Mouse (Mus musculus) spleen, adult 18-20 months (tissue): ENCODE data around the gene Cept1.
A peak's percentile ranks its signal among the peaks of the same experiment; 100 is the strongest.
"Not testable (repeated sequence)": the region's sequence is repeated elsewhere in the genome, so short reads cannot be mapped to it uniquely, and the experiment has no call there.

Experiments
- DNase-seq, 2 experiments: peaks; one replicate each; pipeline ENCODE4 v3.0.0; 2022; ENCODE audit warnings: mixed read lengths in 2 of 2

Cept1 gene

DNA sequence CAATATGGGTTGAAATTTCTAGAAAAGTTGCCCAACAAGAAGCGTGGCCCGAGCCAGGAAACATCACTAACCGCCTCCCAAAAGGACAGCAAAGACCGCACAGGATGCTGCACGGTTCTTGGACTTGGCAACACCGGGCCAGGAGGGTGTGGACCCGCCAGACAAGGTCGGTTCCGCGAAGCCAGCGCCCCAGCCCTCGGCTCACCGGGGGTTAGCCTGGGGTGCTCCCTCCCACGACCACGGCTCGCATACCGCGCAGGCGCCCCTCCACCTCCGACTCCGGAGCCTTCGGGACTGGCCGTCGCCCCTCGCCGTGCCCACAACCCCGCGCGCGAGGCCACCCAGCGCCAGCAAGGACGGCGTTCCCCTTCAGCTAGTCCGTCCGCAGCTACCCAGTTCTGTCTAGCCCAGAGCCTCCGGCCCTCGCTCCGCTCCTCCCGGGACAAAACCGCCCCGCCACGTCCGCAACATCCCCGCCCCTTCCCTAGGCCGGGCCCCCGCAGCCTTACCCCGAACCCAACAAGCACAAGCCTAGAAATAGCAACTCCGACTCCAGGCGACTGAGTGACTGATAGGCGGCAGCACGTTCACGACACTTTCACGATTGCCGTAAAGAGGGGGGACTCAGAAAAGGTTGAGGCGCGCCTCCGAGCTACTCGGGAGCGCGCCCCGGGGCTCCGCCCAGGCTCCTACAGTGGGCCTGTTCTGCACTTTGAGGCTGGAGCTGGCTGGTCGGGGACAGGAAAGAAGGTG is at the start of gene Cept1, which contains the start of gene Dram2:
TSS of gene Cept1 (minus strand) at position 632 of the 753 bp plus-strand sequence.
TSS of gene Dram2 (plus strand) at position 628 of the 753 bp plus-strand sequence.
- peak; percentile 82 to 89 for DNase-seq

- DNase-seq, result not testable (repeated sequence)
Measured at GRCm38 (mm10) chr3:106593631-106594030, 46.0 kb upstream of the Cept1 start.

DNA sequence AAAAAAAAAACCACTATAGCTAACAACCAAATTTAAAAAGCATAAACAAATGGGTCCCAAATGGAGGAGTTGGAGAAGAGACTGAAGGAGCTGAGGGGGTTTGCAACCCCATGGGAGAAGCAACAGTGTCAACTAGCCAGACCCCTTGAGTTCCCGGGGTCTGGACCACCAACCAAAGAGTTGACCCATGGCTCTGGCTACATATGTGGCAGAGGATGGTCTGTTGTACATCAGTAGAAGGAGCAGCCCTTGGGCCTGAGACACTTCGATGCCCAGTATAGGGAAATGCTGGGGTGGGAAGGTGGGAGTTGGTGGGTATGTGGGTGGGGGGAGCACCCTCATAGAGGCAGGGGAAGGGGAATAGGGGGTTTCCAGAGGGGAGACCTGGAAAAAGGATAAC is 31.7 kb upstream of the Cept1 start:
- no peak for DNase-seq

GRCm38 (mm10) chr3:106573191-106573590 is 25.6 kb upstream of the Cept1 start:
- DNase-seq, result no peak

GRCm38 (mm10) chr3:106565876-106566275 is 18.3 kb upstream of the Cept1 start:
- no peak for DNase-seq

- DNase-seq, result no peak
Measured at GRCm38 (mm10) chr3:106558271-106558670, 10.7 kb upstream of the Cept1 start.

DNA sequence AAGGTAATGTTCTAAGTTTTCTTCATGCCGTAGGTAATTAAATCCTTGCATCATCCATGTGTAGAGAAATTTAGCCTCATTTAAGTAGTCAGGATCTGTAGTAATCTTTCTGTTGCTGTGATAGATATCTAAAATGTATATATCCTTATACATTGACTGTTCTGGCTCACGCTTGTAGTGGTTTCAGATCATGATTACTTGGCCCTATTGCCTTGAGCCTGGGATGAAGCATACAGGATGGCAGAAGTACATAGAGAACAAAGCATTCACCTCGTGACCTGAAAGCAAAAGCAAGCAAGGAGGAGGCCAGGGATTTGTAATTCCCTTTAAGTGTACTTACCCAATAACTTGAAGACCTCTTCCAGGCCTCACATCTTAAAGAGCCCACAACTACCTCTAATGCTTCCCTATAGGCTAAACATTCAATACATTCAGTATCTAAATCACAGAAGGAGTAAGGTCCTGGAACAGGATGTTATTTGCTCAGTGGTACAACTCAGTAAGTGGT is 8.2 kb upstream of the Cept1 start:
- DNase-seq, result no peak

GRCm38 (mm10) chr3:106553411-106553810 is 5.8 kb upstream of the Cept1 start:
- DNase-seq, result no peak

GRCm38 (mm10) chr3:106548971-106549370 is 1.4 kb upstream of the Cept1 start:
- DNase-seq, result no peak

GRCm38 (mm10) chr3:106547924-106548539 is 430 bp upstream of the Cept1 start:
- no peak for DNase-seq

GRCm38 (mm10) chr3:106544721-106545316 is 2.8 kb downstream of the Cept1 start:
- DNase-seq, result no peak

DNA sequence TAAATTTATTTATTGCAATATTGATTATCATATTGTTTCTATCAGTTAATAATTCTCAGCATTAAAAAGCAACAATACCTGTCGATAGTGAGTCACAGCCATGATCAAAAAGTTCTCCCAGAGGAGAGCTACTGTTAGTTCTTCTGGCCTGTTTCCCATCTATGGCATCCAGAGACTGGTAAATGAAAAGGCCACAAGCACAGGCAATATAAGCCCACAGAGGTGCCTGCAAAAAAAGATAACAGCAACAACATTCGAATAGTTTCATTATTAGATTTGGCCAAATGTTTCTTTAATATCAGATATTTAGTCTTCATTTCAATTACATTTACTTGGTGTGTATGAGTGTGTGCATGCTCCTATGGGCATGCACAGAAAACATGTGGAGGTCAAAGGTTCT is 14.3 kb downstream of the Cept1 start:
- no peak for DNase-seq

- DNase-seq, result no peak
Measured at GRCm38 (mm10) chr3:106528032-106528431, 19.6 kb downstream of the Cept1 start.

GRCm38 (mm10) chr3:106526411-106526810 is 21.2 kb downstream of the Cept1 start:
- no peak for DNase-seq

DNA sequence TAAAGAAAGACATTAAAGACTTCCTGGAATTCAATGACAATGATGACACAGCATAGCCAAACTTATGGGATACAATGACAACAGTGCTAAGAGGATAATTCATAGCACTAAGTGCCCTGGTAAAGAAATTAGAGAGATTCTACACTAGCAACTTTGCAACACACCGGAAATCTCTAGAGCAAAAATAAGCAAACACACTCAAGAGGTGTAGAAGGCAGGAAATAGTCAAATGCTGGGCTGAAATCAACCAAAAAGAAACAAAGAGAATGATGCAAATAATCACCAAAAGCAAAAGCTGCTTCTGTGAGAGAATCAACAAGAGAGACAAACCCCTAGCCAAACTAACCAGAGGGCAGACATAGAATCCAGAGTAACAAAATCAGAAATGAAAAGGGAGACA is 24.9 kb downstream of the Cept1 start:
- DNase-seq, result no peak

- no peak for DNase-seq
Measured at GRCm38 (mm10) chr3:106515016-106515415, 32.6 kb downstream of the Cept1 start.

DNA sequence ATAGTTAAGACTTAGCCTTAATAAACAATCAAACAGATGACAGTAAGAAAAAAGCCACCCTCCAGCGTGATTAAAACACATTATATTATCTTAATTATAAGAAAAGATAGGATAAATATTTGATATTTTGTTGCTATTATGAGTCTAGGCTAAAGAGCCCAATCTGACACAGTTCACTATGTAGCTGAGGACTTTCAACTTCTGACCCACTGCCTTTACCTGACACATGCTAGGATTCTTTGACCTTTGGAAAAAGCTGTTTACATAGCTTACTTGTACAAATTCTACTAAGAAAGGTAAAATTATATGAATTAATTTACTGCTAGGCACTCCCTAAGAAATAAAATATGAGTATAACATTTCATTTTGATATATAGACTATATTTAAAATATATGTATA is 36.9 kb downstream of the Cept1 start:
- DNase-seq, result no peak

DNA sequence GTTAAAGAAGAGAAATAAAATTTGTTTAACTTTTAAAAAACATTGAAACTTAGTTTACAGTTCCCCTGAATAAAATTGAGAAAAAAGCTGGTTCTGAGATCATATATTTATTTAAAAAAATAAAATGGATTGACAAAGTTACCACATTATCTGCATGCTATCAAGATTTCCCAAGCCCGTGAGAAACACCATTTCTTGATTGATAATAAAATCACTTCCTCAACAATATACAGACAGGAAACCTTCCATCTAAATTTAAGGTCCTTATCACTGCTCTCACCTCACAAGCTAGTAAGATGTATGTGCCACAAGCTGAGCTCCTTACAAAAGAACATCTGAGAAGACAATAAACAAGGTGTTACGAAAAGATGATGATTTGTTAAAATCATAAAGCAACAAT is 44.7 kb downstream of the Cept1 start:
- DNase-seq, result no peak

DNA sequence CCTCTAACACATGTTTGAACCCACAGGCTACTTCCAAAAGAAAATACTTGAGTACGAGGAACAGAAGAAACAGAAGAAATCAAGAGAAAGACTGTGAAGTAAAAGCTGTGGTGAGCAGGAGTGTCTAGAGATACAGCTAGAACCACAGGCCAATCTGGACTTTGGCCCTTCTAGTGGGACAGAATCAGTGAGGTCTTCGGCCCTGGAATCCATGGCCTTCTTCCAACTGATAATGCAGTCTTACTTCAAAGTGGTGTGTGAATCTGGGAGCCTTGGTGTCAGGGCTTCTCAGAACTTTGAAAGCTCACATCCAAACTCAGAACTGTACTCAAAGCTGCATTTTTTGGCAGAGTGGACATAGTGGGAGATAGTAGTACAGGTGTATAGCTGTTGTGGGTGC is 47.1 kb downstream of the Cept1 start:
- DNase-seq, result no peak

GRCm38 (mm10) chr3:106496996-106497395 is 50.6 kb downstream of the Cept1 start:
- DNase-seq, result no peak

GRCm38 (mm10) chr3:106496045-106496721 is 51.4 kb downstream of the Cept1 start:
- DNase-seq, result no peak

- no peak for DNase-seq
Measured at GRCm38 (mm10) chr3:106495346-106496044, 52.1 kb downstream of the Cept1 start.
